Mouse (Mus musculus) heart, postnatal 0 days (tissue): ENCODE data around the gene Lama2. TPM values are rescaled to one million over a fixed set of nuclear protein-coding genes. Genes with fewer than 3 reads are reported as not detected.

Source experiments
- ATAC-seq: fragments of 200-750 bp; cut with Nextera tagmentation; 2 replicates; pipeline ENCODE4 v1.8.0; 2017; ENCODE audit warnings: low read depth, moderate number of reproducible peaks, moderate library complexity; ENCODE audit not compliant: insufficient read depth
- DNase-seq: peaks from one replicate; pipeline ENCODE4 v3.0.0-alpha.2; 2016; ENCODE audit warnings: low spot score
- H3K27ac ChIP-seq: fragments of 300-500 bp; sonication (generic); 2 replicates; pipeline ENCODE4 v1.5.1; 2014; ENCODE audit warnings: low read depth, mild to moderate bottlenecking
- H3K27me3 ChIP-seq: fragments of 300-500 bp; sonication (generic); 2 replicates; pipeline ENCODE4 v1.6.1; 2014; ENCODE audit warnings: low read length, mixed read lengths; ENCODE audit not compliant: control insufficient read depth, insufficient read depth
- H3K36me3 ChIP-seq: fragments of 300-500 bp; sonication (generic); replicated peaks from 2 replicates; pipeline ENCODE4 v1.6.1; 2014; ENCODE audit warnings: low read length, mixed read lengths; ENCODE audit not compliant: control insufficient read depth, insufficient read depth
- H3K4me1 ChIP-seq: fragments of 300-500 bp; sonication (generic); 2 replicates; pipeline ENCODE4 v1.6.1; 2014; ENCODE audit warnings: antibody characterized with exemption; ENCODE audit not compliant: control insufficient read depth, insufficient read depth
- H3K4me2 ChIP-seq: fragments of 300-500 bp; sonication (generic); 2 replicates; pipeline ENCODE4 v1.6.1; 2014; ENCODE audit warnings: low read depth, mild to moderate bottlenecking, low read length, moderate library complexity
- H3K4me3 ChIP-seq: fragments of 300-500 bp; sonication (generic); 2 replicates; pipeline ENCODE4 v1.5.1; 2014; ENCODE audit warnings: low read depth, low read length
- H3K9ac ChIP-seq: fragments of 300-500 bp; sonication (generic); replicated peaks from 2 replicates; pipeline ENCODE4 v1.6.1; 2014; ENCODE audit warnings: low read depth, low read length, mixed read lengths
- H3K9me3 ChIP-seq: fragments of 300-500 bp; sonication (generic); replicated peaks from 2 replicates; pipeline ENCODE4 v1.6.1; 2016; ENCODE audit warnings: low read length; ENCODE audit not compliant: control insufficient read depth
- CTCF ChIP-seq: IDR thresholded peaks from 2 replicates; pipeline ENCODE4 v1.5.1; 2016; ENCODE audit warnings: antibody characterized with exemption, control low read depth, low read depth
- EP300 ChIP-seq: IDR thresholded peaks from 2 replicates; pipeline ENCODE4 v1.6.1; 2016; ENCODE audit warnings: antibody characterized with exemption, low read depth
- WGBS: fragments of 180-500 bp; shearing (Covaris S2); extraction: QIAGEN DNeasy Blood & Tissue Kit; methylation state at CpG from one replicate; pipeline ENCODE4 v1.1.7; 2014; 5-methylcytosine and 5-hydroxymethylcytosine counted together
- polyA plus RNA-seq: library from polyadenylated mRNA; unstranded; fragments of >200 nt; fragmentation: Nextera tagmentation; extraction: Ambion mirVana; gene quantifications from 2 replicates; pipeline ENCODE4 v1.2.1, GENCODE M21; 2015
- total RNA-seq: library from RNA; depleted of rRNA; stranded (reverse); fragments of >200 nt; gene quantifications from 2 replicates; pipeline ENCODE4 v1.2.3, GENCODE M21; 2014; ENCODE audit warnings: low replicate concordance

Lama2 gene
- total and polyA plus RNA-seq, 2 experiments from 2014 or later = 32.4 to 85.5 TPM

DNA sequence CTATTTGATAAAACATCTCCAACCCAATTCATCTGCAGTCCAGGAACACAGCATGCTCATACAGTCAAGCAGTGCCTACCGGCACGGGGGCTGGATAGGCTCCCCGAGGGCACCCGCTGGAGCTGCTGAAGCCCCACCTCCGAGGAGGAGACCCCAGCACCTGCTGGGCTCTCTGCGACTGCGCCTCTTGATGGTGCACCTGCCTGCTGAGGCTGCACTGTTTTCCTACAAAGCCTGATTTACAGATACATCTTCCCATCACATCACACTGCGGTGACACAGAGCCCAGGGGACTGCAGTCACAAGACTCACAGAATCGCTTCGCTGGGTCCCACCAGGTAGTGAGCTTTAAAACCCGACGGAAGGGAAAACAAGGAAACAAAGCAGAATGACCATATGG lies 412.2 kb downstream of the Lama2 start:
- H3K4me3 ChIP-seq = no peak overlapping the region
- H3K4me2 ChIP-seq = no peak overlapping the region
- no peak overlapping the region for H3K9ac ChIP-seq
- ATAC-seq = no peak
- H3K27ac ChIP-seq = no peak overlapping the region
- H3K4me1 ChIP-seq = no peaks in the 10 kb centered on the region
- 30% methylated on average over 12 of the region's 12 CpGs for WGBS
- H3K9me3 ChIP-seq = no peaks in the 10 kb centered on the region
- TF ChIP-seq EP300 (no peak), CTCF (no peak)
- no peak for DNase-seq
- no peaks in the 10 kb centered on the region for H3K36me3 ChIP-seq
- no peaks in the 10 kb centered on the region for H3K27me3 ChIP-seq

DNA sequence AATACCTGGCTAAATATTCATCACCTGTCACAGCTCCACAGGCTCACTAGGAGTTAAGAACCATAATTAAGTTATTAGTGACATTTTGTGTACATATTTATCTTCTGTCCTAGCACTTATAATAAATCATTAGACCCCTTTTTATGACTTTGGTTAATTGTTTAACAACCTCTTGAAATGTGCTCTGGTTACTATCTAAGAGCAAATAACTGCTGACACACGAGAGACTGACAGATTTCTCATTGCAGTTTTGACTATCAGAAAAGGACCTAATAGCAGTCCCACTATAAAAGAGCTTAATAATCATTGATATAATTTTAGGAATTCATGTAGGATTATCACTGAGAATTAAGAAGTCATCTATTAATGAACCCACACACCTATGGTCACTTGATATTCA lies 421.1 kb downstream of the Lama2 start:
- TF ChIP-seq CTCF (no peak), EP300 (no peak)
- H3K27me3 ChIP-seq = no peaks in the 10 kb centered on the region
- no peak overlapping the region for H3K9ac ChIP-seq
- no peak for ATAC-seq
- H3K36me3 ChIP-seq = no peaks in the 10 kb centered on the region
- H3K4me3 ChIP-seq = no peak overlapping the region
- no peaks in the 10 kb centered on the region for H3K4me1 ChIP-seq
- H3K4me2 ChIP-seq = no peak overlapping the region
- H3K27ac ChIP-seq = no peak overlapping the region
- no peaks in the 10 kb centered on the region for H3K9me3 ChIP-seq
- WGBS = 59% methylated on average over 1 of the region's 1 CpGs
- DNase-seq = no peak

DNA sequence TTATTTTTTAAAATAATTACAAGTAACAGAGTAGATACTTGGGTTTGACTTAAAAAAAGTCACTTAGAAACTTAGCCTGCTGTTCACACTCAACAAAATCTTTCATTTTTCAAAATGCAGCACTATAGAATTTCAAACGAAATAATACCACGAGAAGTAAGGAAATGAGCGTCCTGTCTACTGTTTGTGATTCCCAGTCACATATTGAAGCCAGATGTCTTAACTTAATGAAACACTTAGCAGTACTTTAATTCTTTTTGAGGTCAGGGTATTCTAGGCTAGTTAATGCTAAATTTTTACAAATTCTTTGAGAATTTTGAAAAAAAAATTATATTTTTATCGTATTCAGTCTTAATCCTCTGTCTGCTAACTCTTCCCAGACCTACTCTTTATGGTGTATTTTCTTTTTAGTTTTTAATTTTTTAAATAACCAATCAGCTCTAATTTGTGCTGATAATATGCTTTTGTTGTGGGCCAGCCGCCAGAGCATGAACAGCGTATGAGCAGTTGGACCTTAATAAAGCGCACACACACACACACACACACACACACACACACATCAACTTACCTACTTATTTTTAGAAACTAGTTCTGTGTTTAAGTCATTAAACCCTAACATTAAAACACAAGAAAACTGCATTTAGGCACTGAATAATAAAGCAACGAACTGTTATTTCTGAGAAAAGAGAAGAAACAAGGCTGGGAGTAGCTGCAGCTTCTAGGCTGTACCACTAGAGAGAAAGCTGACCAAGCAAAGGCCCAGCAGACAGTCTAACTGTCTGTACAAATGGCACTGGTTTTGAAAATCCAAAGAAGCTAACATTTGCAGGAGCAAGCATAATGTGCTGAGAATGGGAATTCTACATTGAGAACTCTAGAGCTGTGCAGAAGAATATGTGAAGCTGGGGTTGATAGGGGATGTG lies 425.3 kb downstream of the Lama2 start:
- H3K4me1 ChIP-seq = no peaks in the 10 kb centered on the region
- no peak overlapping the region for H3K4me2 ChIP-seq
- no peaks in the 10 kb centered on the region for H3K27me3 ChIP-seq
- H3K9ac ChIP-seq = no peak overlapping the region
- H3K27ac ChIP-seq = no peak overlapping the region
- H3K4me3 ChIP-seq = no peak overlapping the region
- 83% methylated on average over 8 of the region's 8 CpGs for WGBS
- no peaks in the 10 kb centered on the region for H3K9me3 ChIP-seq
- H3K36me3 ChIP-seq = no peaks in the 10 kb centered on the region
- ATAC-seq (no peak), DNase-seq (no peak)
- TF ChIP-seq CTCF = no peak
- TF ChIP-seq EP300 = no peak

DNA sequence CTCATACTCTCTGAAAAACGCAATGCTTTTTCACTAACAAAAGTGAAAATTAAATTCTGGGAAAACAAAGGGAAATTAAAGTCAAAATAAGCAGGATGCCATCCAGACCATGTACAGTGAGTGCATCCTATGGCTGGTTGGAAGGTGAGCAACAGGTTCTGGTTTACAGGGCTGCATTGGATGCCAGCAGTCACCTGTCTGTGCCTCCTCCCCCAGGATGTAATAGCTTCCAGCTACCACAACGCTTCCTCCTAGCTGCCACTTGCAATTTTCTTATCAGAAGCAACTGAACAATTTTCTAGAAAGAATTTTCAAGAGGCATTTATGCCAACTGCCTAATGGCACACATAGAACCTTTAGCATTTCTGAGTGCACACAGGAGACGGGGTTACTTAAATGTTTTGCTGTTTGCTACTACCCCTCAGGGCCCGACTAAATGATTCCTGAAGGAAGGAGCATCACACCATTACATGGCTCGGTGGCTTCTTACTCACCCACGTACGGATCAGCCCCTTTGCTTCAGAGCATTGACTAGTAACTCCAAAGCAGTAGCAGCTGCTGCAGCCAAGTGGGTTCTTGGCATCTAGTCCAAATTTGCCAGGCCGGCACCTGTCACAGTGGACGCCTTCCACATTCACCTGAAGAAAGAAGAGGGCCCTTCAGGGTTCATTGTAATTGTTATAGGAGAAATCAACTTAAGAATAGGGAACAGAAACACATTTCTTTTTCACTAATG lies 430.8 kb downstream of the Lama2 start:
- H3K9ac ChIP-seq = no peak overlapping the region
- no peak overlapping the region for H3K4me2 ChIP-seq
- H3K4me1 ChIP-seq = no peaks in the 10 kb centered on the region
- no peaks in the 10 kb centered on the region for H3K9me3 ChIP-seq
- no peak for DNase-seq
- H3K27ac ChIP-seq = no peak overlapping the region
- no peak for ATAC-seq
- no peaks in the 10 kb centered on the region for H3K27me3 ChIP-seq
- no peak overlapping the region for H3K4me3 ChIP-seq
- peaks cover 16% of the 10 kb centered on the region for H3K36me3 ChIP-seq
- no peak for TF ChIP-seq EP300
- no peak for TF ChIP-seq CTCF
- 76% methylated on average over 9 of the region's 9 CpGs for WGBS

DNA sequence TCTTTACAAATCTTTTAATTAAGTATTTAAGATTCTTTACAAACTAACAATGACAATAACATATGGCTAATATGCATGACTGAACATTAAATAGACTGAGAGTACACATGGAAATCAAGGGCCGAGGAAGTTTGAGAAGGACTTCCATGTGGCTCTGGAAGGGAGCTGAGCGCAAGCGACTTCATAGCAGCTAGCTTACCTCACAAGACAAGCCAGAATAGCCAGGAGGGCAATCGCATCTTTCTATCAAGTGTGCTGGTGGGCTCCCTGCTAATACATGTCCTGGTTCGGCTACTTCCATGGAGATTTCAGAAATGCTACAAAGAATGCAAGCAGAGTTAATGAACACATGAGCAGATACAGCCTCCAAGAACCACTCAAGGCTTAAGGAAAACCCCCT lies 435.4 kb downstream of the Lama2 start:
- H3K27me3 ChIP-seq = no peaks in the 10 kb centered on the region
- no peak overlapping the region for H3K4me2 ChIP-seq
- H3K9me3 ChIP-seq = no peaks in the 10 kb centered on the region
- peaks cover 16% of the 10 kb centered on the region for H3K36me3 ChIP-seq
- no peak for ATAC-seq
- no peak overlapping the region for H3K27ac ChIP-seq
- no peak overlapping the region for H3K4me3 ChIP-seq
- no peak for DNase-seq
- H3K4me1 ChIP-seq = no peaks in the 10 kb centered on the region
- TF ChIP-seq EP300 = no peak
- 86% methylated on average over 5 of the region's 5 CpGs for WGBS
- H3K9ac ChIP-seq = no peak overlapping the region
